Mouse (Mus musculus) hindbrain, postnatal 0 days (tissue): ENCODE results near the gene Tubgcp5. TPM values are rescaled to one million over a fixed set of nuclear protein-coding genes. Genes with fewer than 3 reads are reported as not detected.

Experiments used
- ATAC-seq: fragments of 200-750 bp; cut with Nextera tagmentation; 2 replicates; pipeline ENCODE4 v1.8.0; 2017; ENCODE audit warnings: mild to moderate bottlenecking, moderate TSS enrichment, moderate library complexity
- DNase-seq: peaks from one replicate; pipeline ENCODE4 v3.0.0-alpha.2; 2015; ENCODE audit warnings: low spot score
- H3K27ac ChIP-seq: fragments of 300-500 bp; sonication (generic); 2 replicates; pipeline ENCODE4 v1.5.1; 2014; ENCODE audit warnings: mild to moderate bottlenecking
- H3K27me3 ChIP-seq: fragments of 300-500 bp; sonication (generic); 2 replicates; pipeline ENCODE4 v1.6.1; 2014; ENCODE audit warnings: low read length, mixed read lengths; ENCODE audit not compliant: insufficient read depth
- H3K36me3 ChIP-seq: fragments of 300-500 bp; sonication (generic); 2 replicates; pipeline ENCODE4 v1.6.1; 2014; ENCODE audit warnings: low read length, mixed read lengths; ENCODE audit not compliant: insufficient read depth
- H3K4me1 ChIP-seq: fragments of 300-500 bp; sonication (generic); 2 replicates; pipeline ENCODE4 v1.6.1; 2014; ENCODE audit warnings: antibody characterized with exemption, low read length, mixed read lengths; ENCODE audit not compliant: insufficient read depth
- H3K4me2 ChIP-seq: fragments of 300-500 bp; sonication (generic); 2 replicates; pipeline ENCODE4 v1.6.1; 2014; ENCODE audit warnings: low read depth, mild to moderate bottlenecking, low read length, moderate library complexity, mixed read lengths
- H3K4me3 ChIP-seq: fragments of 300-500 bp; sonication (generic); 2 replicates; pipeline ENCODE4 v1.5.1; 2014; ENCODE audit warnings: low read length
- H3K9ac ChIP-seq: fragments of 300-500 bp; sonication (generic); replicated peaks from 2 replicates; pipeline ENCODE4 v1.6.1; 2014; ENCODE audit warnings: mild to moderate bottlenecking, low read length, moderate library complexity, mixed read lengths
- H3K9me3 ChIP-seq: fragments of 300-500 bp; sonication (generic); 2 replicates; pipeline ENCODE4 v1.6.1; 2016; ENCODE audit warnings: low read length, mixed read lengths
- CTCF ChIP-seq: IDR thresholded peaks from 2 replicates; pipeline ENCODE4 v1.5.1; 2016; ENCODE audit warnings: antibody characterized with exemption, control low read depth, low read depth
- WGBS: fragments of 180-500 bp; shearing (Covaris S2); extraction: QIAGEN DNeasy Blood & Tissue Kit; methylation state at CpG from one replicate; pipeline ENCODE4 v1.1.7; 2014; 5-methylcytosine and 5-hydroxymethylcytosine counted together
- polyA plus RNA-seq: library from polyadenylated mRNA; unstranded; fragments of >200 nt; fragmentation: Nextera tagmentation; extraction: Ambion mirVana; gene quantifications from 2 replicates; pipeline ENCODE4 v1.2.1, GENCODE M21; 2015
- total RNA-seq: library from RNA; depleted of rRNA; stranded (reverse); fragments of >200 nt; gene quantifications from 2 replicates; pipeline ENCODE4 v1.2.3, GENCODE M21; 2014

The Tubgcp5 gene
- total and polyA plus RNA-seq, 2 experiments from 2014 or later = 22.3 to 25.9 TPM

GRCm38 (mm10) chr7:55827551-55827950, 33.6 kb downstream of the Tubgcp5 start:
- ATAC-seq = no peak
- peaks cover 38% of the 10 kb centered on the region for H3K36me3 ChIP-seq
- no peak overlapping the region for H3K4me2 ChIP-seq
- H3K9me3 ChIP-seq = no peaks in the 10 kb centered on the region
- no peak overlapping the region for H3K4me3 ChIP-seq
- H3K9ac ChIP-seq = no peak overlapping the region
- H3K27ac ChIP-seq = no peak overlapping the region
- no peak for DNase-seq
- WGBS = 89% methylated on average over 9 of the region's 9 CpGs
- TF ChIP-seq CTCF = no peak
- H3K27me3 ChIP-seq = no peaks in the 10 kb centered on the region
- no peaks in the 10 kb centered on the region for H3K4me1 ChIP-seq

- Histone ChIP-seq H3K27ac (no peak overlapping the region), H3K36me3 (no peaks in the 10 kb centered on the region), H3K4me2 (no peak overlapping the region), H3K4me3 (no peak overlapping the region), H3K4me1 (peaks cover 5% of the 10 kb centered on the region; the same call in 1 of the 2 replicates), H3K9ac (no peak overlapping the region), H3K27me3 (no peaks in the 10 kb centered on the region), H3K9me3 (no peaks in the 10 kb centered on the region)
- ATAC-seq = no peak
- DNase-seq = no peak
- 87% methylated on average over 4 of the region's 4 CpGs for WGBS
- TF ChIP-seq CTCF = no peak
These were observed 42.9 kb downstream of the Tubgcp5 start for GRCm38 (mm10) chr7:55836877-55837276.

- no peaks in the 10 kb centered on the region for H3K9me3 ChIP-seq
- TF ChIP-seq CTCF = no peak
- no peak for DNase-seq
- H3K4me1 ChIP-seq = peaks cover 10% of the 10 kb centered on the region
- ATAC-seq = no peak
- H3K4me2 ChIP-seq = peak within 1 kb of the TSS; percentile 75
- H3K4me3 ChIP-seq = peak within 1 kb of the TSS; percentile 99
- H3K27ac ChIP-seq = peak within 1 kb of the TSS; percentile 98
- H3K36me3 ChIP-seq = no peaks in the 10 kb centered on the region
- H3K9ac ChIP-seq = peak within 1 kb of the TSS; percentile 91
- 46% methylated on average over 7 of the region's 7 CpGs for WGBS
- H3K27me3 ChIP-seq = no peaks in the 10 kb centered on the region
These were observed 47.5 kb downstream of the Tubgcp5 start, which contains the start of gene Cyfip1 for GRCm38 (mm10) chr7:55841445-55841844. TSS of gene Cyfip1 (plus strand) at chr7:55841745.

- Histone ChIP-seq H3K27me3 (no peaks in the 10 kb centered on the region), H3K9ac (peak overlapping the region; percentile 91), H3K36me3 (no peaks in the 10 kb centered on the region), H3K4me3 (peak overlapping the region; percentile 99), H3K27ac (peak overlapping the region; percentile 98), H3K9me3 (no peaks in the 10 kb centered on the region), H3K4me1 (peaks cover 10% of the 10 kb centered on the region), H3K4me2 (peak overlapping the region; percentile 75)
- DNase-seq (peak; percentile 84), ATAC-seq (peak; percentile 94)
- peak; percentile 26; the same call in 1 of the 2 replicates for TF ChIP-seq CTCF
- WGBS = under 1% methylated on average over 41 of the region's 47 CpGs
These were observed 48.1 kb downstream of the Tubgcp5 start for GRCm38 (mm10) chr7:55841977-55842503.

- peak; percentile 53 for DNase-seq
- H3K4me3 ChIP-seq = peak overlapping the region; percentile 99
- H3K4me1 ChIP-seq = peaks cover 10% of the 10 kb centered on the region
- peak overlapping the region; percentile 91 for H3K9ac ChIP-seq
- H3K9me3 ChIP-seq = no peaks in the 10 kb centered on the region
- peak; percentile 71 for ATAC-seq
- no peak for TF ChIP-seq CTCF
- peak overlapping the region; percentile 75 for H3K4me2 ChIP-seq
- peak overlapping the region; percentile 98 for H3K27ac ChIP-seq
- under 1% methylated on average over 40 of the region's 40 CpGs for WGBS
- no peaks in the 10 kb centered on the region for H3K27me3 ChIP-seq
- H3K36me3 ChIP-seq = no peaks in the 10 kb centered on the region
These were observed 48.7 kb downstream of the Tubgcp5 start for GRCm38 (mm10) chr7:55842504-55843152.

- Histone ChIP-seq H3K9me3 (no peaks in the 10 kb centered on the region), H3K27ac (no peak overlapping the region), H3K4me2 (no peak overlapping the region), H3K4me1 (peaks cover 13% of the 10 kb centered on the region), H3K9ac (no peak overlapping the region), H3K36me3 (no peaks in the 10 kb centered on the region), H3K27me3 (no peaks in the 10 kb centered on the region), H3K4me3 (no peak overlapping the region)
- ATAC-seq (no peak), DNase-seq (no peak)
- 59% methylated on average over 9 of the region's 9 CpGs for WGBS
- no peak for TF ChIP-seq CTCF
These were observed 52.8 kb downstream of the Tubgcp5 start for GRCm38 (mm10) chr7:55846606-55847312.
